Mouse (Mus musculus) MEL (cell line): ENCODE data around the gene Enho. TPM values are rescaled to one million over a fixed set of nuclear protein-coding genes. Genes with fewer than 3 reads are reported as not detected.

Experiments used
- DNase-seq: peaks from one replicate; pipeline ENCODE4 v3.0.0; 2011; ENCODE audit warnings: low read depth, low spot score
- H3K27ac ChIP-seq: 2 replicates; pipeline ENCODE4 v1.5.1; 2012; ENCODE audit warnings: low read depth, mild to moderate bottlenecking, control low read depth, low read length, moderate library complexity; ENCODE audit not compliant: control insufficient read depth
- H3K27me3 ChIP-seq, 2 experiments: fragments of 150-350 bp in 1 of 2; sonication (generic) in 1 of 2; 2 replicates each; pipeline ENCODE4 v1.6.1; 2012; ENCODE audit warnings: low read length in 2 of 2, mild to moderate bottlenecking in 2 of 2, improper control_type of control experiment in 1 of 2, moderate library complexity in 1 of 2; ENCODE audit not compliant: insufficient read depth in 2 of 2, control insufficient read depth in 1 of 2
- H3K36me3 ChIP-seq, 2 experiments: 2 replicates each; pipeline ENCODE4 v1.6.1; 2012 to 2014; ENCODE audit warnings: low read length in 2 of 2, improper control_type of control experiment in 1 of 2, inconsistent platforms in 1 of 2, mild to moderate bottlenecking in 1 of 2; ENCODE audit not compliant: insufficient read depth in 2 of 2, control insufficient read depth in 1 of 2
- H3K4me1 ChIP-seq, 2 experiments: fragments of 150-350 bp in 1 of 2; sonication (generic) in 1 of 2; 2 replicates each; pipeline ENCODE4 v1.6.1; 2012; ENCODE audit warnings: low read length in 2 of 2, improper control_type of control experiment in 1 of 2, mild to moderate bottlenecking in 1 of 2; ENCODE audit not compliant: insufficient read depth in 2 of 2, control insufficient read depth in 1 of 2
- H3K4me3 ChIP-seq, 2 experiments: fragments of 150-350 bp in 1 of 2; sonication (generic) in 1 of 2; 2 replicates each; pipeline ENCODE4 v1.5.1; 2012; ENCODE audit warnings: low read depth in 2 of 2, low read length in 2 of 2, mild to moderate bottlenecking in 2 of 2, moderate library complexity in 2 of 2, control low read depth in 1 of 2, improper control_type of control experiment in 1 of 2; ENCODE audit not compliant: control insufficient read depth in 1 of 2, insufficient read depth in 1 of 2
- H3K79me2 ChIP-seq: 2 replicates; pipeline ENCODE4 v1.6.1; 2012; ENCODE audit warnings: mild to moderate bottlenecking, low read length, moderate library complexity; ENCODE audit not compliant: control insufficient read depth, poor library complexity, insufficient read depth
- H3K9ac ChIP-seq: 2 replicates; pipeline ENCODE4 v1.6.1; 2012; ENCODE audit warnings: low read depth, mild to moderate bottlenecking, control low read depth, low read length, moderate library complexity; ENCODE audit not compliant: control insufficient read depth, poor library complexity, severe bottlenecking
- H3K9me3 ChIP-seq: fragments of 150-350 bp; sonication (generic); replicated peaks from 2 replicates; pipeline ENCODE4 v1.6.1; 2012; ENCODE audit warnings: mild to moderate bottlenecking, low read length, improper control_type of control experiment, moderate library complexity; ENCODE audit not compliant: insufficient read depth
- BHLHE40 ChIP-seq: IDR thresholded peaks from 2 replicates; pipeline ENCODE4 v1.6.1; 2012; ENCODE audit warnings: low read depth, mild to moderate bottlenecking, inconsistent platforms, low read length, improper control_type of control experiment, borderline replicate concordance
- CHD1 ChIP-seq: IDR thresholded peaks from 2 replicates; pipeline ENCODE4 v1.6.1; 2012; ENCODE audit warnings: low read depth, mild to moderate bottlenecking, inconsistent platforms, low read length, improper control_type of control experiment
- CHD2 ChIP-seq: IDR thresholded peaks from 2 replicates; pipeline ENCODE4 v1.6.1; 2011; ENCODE audit warnings: low read length, improper control_type of control experiment
- EP300 ChIP-seq, 2 experiments: IDR thresholded peaks; 2 replicates each; pipeline ENCODE4 v1.6.1; 2011; ENCODE audit warnings: improper control_type of control experiment in 2 of 2, low read length in 2 of 2, low read depth in 1 of 2, mild to moderate bottlenecking in 1 of 2
- GABPA ChIP-seq: IDR thresholded peaks from 2 replicates; pipeline ENCODE4 v1.6.1; 2012; ENCODE audit warnings: low read depth, mild to moderate bottlenecking, inconsistent platforms, low read length, improper control_type of control experiment, moderate library complexity
- JUND ChIP-seq: IDR thresholded peaks from 2 replicates; pipeline ENCODE4 v1.6.1; 2011; ENCODE audit warnings: low read depth, mild to moderate bottlenecking, improper control_type of control experiment, low read length
- MEF2A ChIP-seq: IDR thresholded peaks from 2 replicates; pipeline ENCODE4 v1.6.1; 2014; ENCODE audit warnings: low read depth, mild to moderate bottlenecking, inconsistent platforms, low read length, improper control_type of control experiment; ENCODE audit not compliant: poor library complexity, insufficient replicate concordance, severe bottlenecking; ENCODE audit errors: extremely low read depth
- NELFE ChIP-seq: IDR thresholded peaks from 2 replicates; pipeline ENCODE4 v1.6.1; 2011; ENCODE audit warnings: low read depth, low read length, improper control_type of control experiment
- NRF1 ChIP-seq: IDR thresholded peaks from 2 replicates; pipeline ENCODE4 v1.6.1; 2014; ENCODE audit warnings: low read depth, mild to moderate bottlenecking, inconsistent platforms, low read length, improper control_type of control experiment, moderate library complexity; ENCODE audit not compliant: poor library complexity, insufficient read depth, severe bottlenecking
- POLR2AphosphoS5 ChIP-seq: IDR thresholded peaks from 2 replicates; pipeline ENCODE4 v1.6.1; 2012; ENCODE audit warnings: low read depth, borderline replicate concordance, mild to moderate bottlenecking, inconsistent platforms, low read length, moderate library complexity, mixed read lengths
- RCOR1 ChIP-seq: IDR thresholded peaks from 2 replicates; pipeline ENCODE4 v1.6.1; 2012; ENCODE audit warnings: low read depth, mild to moderate bottlenecking, inconsistent platforms, low read length, improper control_type of control experiment
- TBP ChIP-seq: IDR thresholded peaks from 2 replicates; pipeline ENCODE4 v1.8.0; 2011; ENCODE audit warnings: low read depth, low read length, improper control_type of control experiment
- USF2 ChIP-seq, 2 experiments: IDR thresholded peaks; 2 replicates each; pipeline ENCODE4 v1.6.1; 2011 to 2012; ENCODE audit warnings: improper control_type of control experiment in 2 of 2, low read length in 2 of 2, borderline replicate concordance in 1 of 2, inconsistent platforms in 1 of 2, low read depth in 1 of 2, mild to moderate bottlenecking in 1 of 2; ENCODE audit not compliant: insufficient read depth in 1 of 2
- ZMIZ1 ChIP-seq: IDR thresholded peaks from 2 replicates; pipeline ENCODE4 v1.6.1; 2012; ENCODE audit warnings: low read depth, mild to moderate bottlenecking, inconsistent platforms, low read length, improper control_type of control experiment, moderate library complexity
- polyA plus RNA-seq, 2 experiments: library from polyadenylated mRNA; stranded (reverse) in 1 of 2; unstranded in 1 of 2; fragments of >175 nt in 1 of 2; fragments of >200 nt in 1 of 2; gene quantifications; 2 replicates each; pipeline versions ENCODE4 v1.2.1 to v1.2.4; 2012; ENCODE audit warnings: low replicate concordance in 2 of 2, low read depth in 1 of 2; ENCODE audit not compliant: insufficient read length in 2 of 2, insufficient read depth in 1 of 2, missing spikeins in 1 of 2
- total RNA-seq: library from RNA; depleted of rRNA; stranded (reverse); fragments of 300-350 nt; gene quantifications from 2 replicates; pipeline ENCODE4 v1.2.3, GENCODE M21; 2012

Gene Enho
- total and polyA plus RNA-seq, 3 experiments: 0.19 to 0.40 TPM; not detected in 1

DNA sequence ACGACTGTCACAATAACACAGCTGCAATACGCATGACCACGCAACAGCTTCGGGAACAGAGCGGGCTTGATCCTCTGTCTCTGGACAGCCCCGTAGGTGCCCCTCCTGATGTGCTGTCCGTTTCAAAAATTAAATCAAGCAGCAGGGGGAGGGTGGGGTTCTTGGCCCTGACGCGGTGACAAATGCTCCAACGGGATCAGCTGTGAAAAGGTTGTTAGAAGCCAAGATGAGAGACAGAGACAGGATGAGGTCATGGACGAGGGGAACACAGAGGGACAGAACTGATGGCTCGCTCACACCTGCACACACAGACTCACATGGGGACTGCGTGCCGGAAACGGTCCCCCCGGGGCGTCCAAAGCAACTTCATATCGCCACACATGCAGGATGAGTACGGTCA, 33.1 kb upstream of the Enho start:
- no peak overlapping the region for H3K27ac ChIP-seq
- H3K4me1 ChIP-seq: no peaks in the 10 kb centered on the region
- no peaks in the 10 kb centered on the region for H3K79me2 ChIP-seq
- TF ChIP-seq NELFE: no peak
- no peaks in the 10 kb centered on the region for H3K36me3 ChIP-seq
- no peak overlapping the region for H3K4me3 ChIP-seq
- no peak overlapping the region for H3K9ac ChIP-seq
- no peaks in the 10 kb centered on the region for H3K9me3 ChIP-seq
- H3K27me3 ChIP-seq: no peaks in the 10 kb centered on the region; a peak in 1 of 4 replicates
- DNase-seq: no peak

DNA sequence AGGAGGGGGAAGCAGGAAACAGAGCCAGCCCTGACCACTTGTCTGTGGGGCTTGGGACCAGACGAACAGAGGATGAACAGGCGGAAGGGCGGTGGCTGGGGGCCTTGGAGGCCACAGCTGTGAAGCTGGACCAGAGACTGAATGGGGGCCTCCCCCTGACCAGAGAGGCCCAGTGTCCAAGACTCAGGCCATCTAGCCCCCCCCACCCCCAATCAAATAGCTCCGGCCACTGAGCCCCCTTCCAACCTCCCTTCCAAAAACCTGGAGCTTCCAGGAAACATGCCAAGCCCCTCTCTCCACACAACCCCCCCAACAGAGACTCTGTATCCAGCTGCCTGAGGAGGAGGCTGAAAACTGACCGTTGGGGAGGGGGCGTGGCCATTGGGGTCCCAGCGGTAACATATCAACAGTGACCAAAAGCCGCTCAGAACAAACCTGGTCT, 32.4 kb upstream of the Enho start:
- no peak for TF ChIP-seq BHLHE40
- no peak for TF ChIP-seq TBP
- no peak for TF ChIP-seq POLR2AphosphoS5
- TF ChIP-seq GABPA: no peak
- TF ChIP-seq NRF1: no peak
- TF ChIP-seq ZMIZ1: no peak
- no peak for TF ChIP-seq RCOR1
- TF ChIP-seq JUND: no peak
- TF ChIP-seq CHD1: no peak
- no peak for TF ChIP-seq EP300 (IDR thresholded peaks at IDR 0.05; ENCODE audit: low read depth in 1 of 2, low read length in 2 of 2)
- no peak for TF ChIP-seq USF2 (IDR thresholded peaks at IDR 0.05; ENCODE audit: borderline replicate concordance in 1 of 2, insufficient read depth in 1 of 2, low read depth in 1 of 2, low read length in 2 of 2)
- TF ChIP-seq MEF2A: no peak

DNA sequence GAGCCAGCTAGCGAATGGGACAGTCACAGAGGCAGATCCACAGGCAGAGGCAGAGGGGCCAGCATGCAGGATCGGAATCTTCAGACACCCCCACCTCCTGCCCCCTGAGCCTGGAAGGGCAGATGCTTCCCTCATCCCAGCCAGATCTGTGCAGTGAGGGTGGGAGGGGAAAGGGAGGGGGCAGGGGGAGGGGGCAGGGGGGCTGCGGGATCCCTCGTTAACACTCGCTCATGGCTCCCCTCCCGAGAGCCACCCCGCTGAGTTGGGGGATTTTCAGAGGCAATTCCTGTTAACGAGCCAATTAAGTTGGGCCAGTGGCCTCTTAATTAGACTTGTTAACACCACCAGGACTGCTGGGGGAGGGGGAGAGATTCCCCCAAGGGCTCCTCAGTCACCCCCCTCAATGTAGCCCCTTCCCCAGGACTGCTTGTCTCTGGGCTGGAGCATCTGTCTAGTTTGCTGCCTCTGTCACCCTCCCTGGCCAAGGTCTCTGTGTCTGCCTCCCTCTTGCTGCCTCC, 31.9 kb upstream of the Enho start:
- H3K27me3 ChIP-seq: no peaks in the 10 kb centered on the region; a peak in 1 of 4 replicates
- no peaks in the 10 kb centered on the region for H3K79me2 ChIP-seq

More for the DNA sequence above, 32.4 kb upstream of the Enho start:
- Histone ChIP-seq H3K27me3 (no peaks in the 10 kb centered on the region; a peak in 1 of 4 replicates), H3K36me3 (no peaks in the 10 kb centered on the region), H3K4me1 (no peaks in the 10 kb centered on the region), H3K27ac (no peak overlapping the region), H3K4me3 (no peak overlapping the region), H3K79me2 (no peaks in the 10 kb centered on the region), H3K9ac (no peak overlapping the region), H3K9me3 (no peaks in the 10 kb centered on the region)
- no peak for DNase-seq

More for the DNA sequence above, 31.9 kb upstream of the Enho start:
- Histone ChIP-seq H3K4me3 (no peak overlapping the region), H3K4me1 (no peaks in the 10 kb centered on the region), H3K9me3 (no peaks in the 10 kb centered on the region), H3K36me3 (no peaks in the 10 kb centered on the region), H3K27ac (no peak overlapping the region), H3K9ac (no peak overlapping the region)
- TF ChIP-seq TBP (no peak), CHD2 (no peak), CHD1 (no peak)
- DNase-seq: no peak
